Mouse (Mus musculus) midbrain, embryonic 12.5 days (tissue): Measurements from ENCODE around the gene Rabgap1l. TPM values are rescaled to one million over a fixed set of nuclear protein-coding genes. Genes with fewer than 3 reads are reported as not detected.

ENCODE experiments used
- ATAC-seq: fragments of 200-750 bp; cut with Nextera tagmentation; 2 replicates; pipeline ENCODE4 v1.8.0; 2017; ENCODE audit warnings: low read depth, moderate TSS enrichment, moderate library complexity; ENCODE audit not compliant: low FRiP score
- H3K27ac ChIP-seq: fragments of 300-500 bp; sonication (generic); replicated peaks from 2 replicates; pipeline ENCODE4 v1.5.1; 2016; ENCODE audit warnings: mild to moderate bottlenecking
- H3K27me3 ChIP-seq: fragments of 300-500 bp; sonication (generic); 2 replicates; pipeline ENCODE4 v1.6.1; 2016; ENCODE audit warnings: mild to moderate bottlenecking
- H3K36me3 ChIP-seq: fragments of 300-500 bp; sonication (generic); 2 replicates; pipeline ENCODE4 v1.6.1; 2016
- H3K4me1 ChIP-seq: fragments of 300-500 bp; sonication (generic); 2 replicates; pipeline ENCODE4 v1.6.1; 2016
- H3K4me2 ChIP-seq: fragments of 300-500 bp; sonication (generic); replicated peaks from 2 replicates; pipeline ENCODE4 v1.6.1; 2016; ENCODE audit warnings: mild to moderate bottlenecking, moderate library complexity
- H3K4me3 ChIP-seq: fragments of 300-500 bp; sonication (generic); 2 replicates; pipeline ENCODE4 v1.5.1; 2016; ENCODE audit warnings: mild to moderate bottlenecking
- H3K9ac ChIP-seq: fragments of 300-500 bp; sonication (generic); replicated peaks from 2 replicates; pipeline ENCODE4 v1.6.1; 2016; ENCODE audit warnings: mild to moderate bottlenecking, moderate library complexity
- H3K9me3 ChIP-seq: fragments of 300-500 bp; sonication (generic); 2 replicates; pipeline ENCODE4 v1.6.1; 2016; ENCODE audit warnings: mild to moderate bottlenecking
- WGBS: fragments of 180-500 bp; shearing (Covaris S2); methylation state at CpG from one replicate; pipeline ENCODE4 v1.1.7; 2016; 5-methylcytosine and 5-hydroxymethylcytosine counted together
- polyA plus RNA-seq: library from polyadenylated mRNA; unstranded; fragments of >200 nt; fragmentation: Nextera tagmentation; extraction: Ambion mirVana; gene quantifications from 2 replicates; pipeline ENCODE4 v1.2.1, GENCODE M21; 2016

Gene Rabgap1l
- polyA plus RNA-seq, 1 experiment from 2014 or later, result 21.2 TPM

GRCm38 (mm10) chr1:160253108-160253507 is 539.9 kb downstream of the Rabgap1l start:
- Histone ChIP-seq H3K4me1 (no peaks in the 10 kb centered on the region), H3K36me3 (no peaks in the 10 kb centered on the region), H3K9me3 (no peaks in the 10 kb centered on the region), H3K27me3 (no peaks in the 10 kb centered on the region), H3K4me2 (no peak overlapping the region), H3K4me3 (no peak overlapping the region), H3K27ac (no peak overlapping the region), H3K9ac (no peak overlapping the region)
- ATAC-seq, result no peak
- 88% methylated on average over 2 of the region's 2 CpGs for WGBS

GRCm38 (mm10) chr1:160251388-160252007 is 541.5 kb downstream of the Rabgap1l start:
- Histone ChIP-seq H3K9me3 (no peaks in the 10 kb centered on the region), H3K4me2 (no peak overlapping the region), H3K4me3 (no peak overlapping the region), H3K36me3 (no peaks in the 10 kb centered on the region), H3K27ac (no peak overlapping the region), H3K4me1 (no peaks in the 10 kb centered on the region), H3K27me3 (no peaks in the 10 kb centered on the region), H3K9ac (no peak overlapping the region)
- no peak for ATAC-seq
- WGBS, result 78% methylated on average over 5 of the region's 5 CpGs

DNA sequence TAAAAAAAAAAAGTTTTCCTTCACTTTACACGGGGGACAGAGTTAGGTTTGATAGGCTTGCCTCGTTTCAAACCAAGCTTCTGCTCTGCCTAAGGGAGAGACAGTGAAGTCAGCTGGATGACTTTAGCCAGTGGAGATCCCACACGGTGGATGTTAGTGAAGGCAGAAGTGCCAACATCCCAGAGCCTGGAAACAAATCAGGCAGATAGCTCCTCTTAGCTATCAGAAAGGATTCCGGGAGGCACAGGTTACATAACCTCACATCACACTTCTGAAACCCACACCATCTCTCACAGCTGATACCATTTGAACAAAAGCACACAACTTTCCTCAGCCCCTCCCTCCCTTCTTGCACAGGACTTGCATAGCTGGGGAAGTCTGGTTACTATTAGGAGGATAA is 542.2 kb downstream of the Rabgap1l start:
- ATAC-seq, result no peak
- H3K27ac ChIP-seq, result no peak overlapping the region
- H3K9me3 ChIP-seq, result no peaks in the 10 kb centered on the region
- H3K36me3 ChIP-seq, result no peaks in the 10 kb centered on the region
- 82% methylated on average over 4 of the region's 4 CpGs for WGBS
- H3K9ac ChIP-seq, result no peak overlapping the region
- H3K4me2 ChIP-seq, result no peak overlapping the region
- no peak overlapping the region for H3K4me3 ChIP-seq
- no peaks in the 10 kb centered on the region for H3K27me3 ChIP-seq
- no peaks in the 10 kb centered on the region for H3K4me1 ChIP-seq

DNA sequence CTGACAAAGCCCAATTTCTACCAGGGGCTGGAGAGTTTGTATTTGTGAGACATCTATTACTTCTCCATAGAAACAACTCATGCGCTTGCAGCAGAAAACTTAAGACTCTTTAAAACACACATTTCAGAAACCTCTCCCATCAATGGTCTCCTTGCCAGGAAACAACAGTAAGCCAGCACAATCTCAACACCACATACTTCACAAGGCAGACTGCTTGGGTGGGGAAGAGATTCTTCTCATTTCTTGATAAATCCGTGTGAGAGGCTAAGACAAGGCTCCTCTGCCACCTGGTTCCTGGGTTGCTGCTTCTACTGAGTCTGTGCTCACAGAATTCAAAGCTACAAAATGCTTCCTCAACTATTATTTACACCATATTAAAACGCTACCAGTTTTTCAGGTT is 543.2 kb downstream of the Rabgap1l start:
- no peak overlapping the region for H3K4me2 ChIP-seq
- 80% methylated on average over 3 of the region's 3 CpGs for WGBS
- no peaks in the 10 kb centered on the region for H3K4me1 ChIP-seq
- H3K9me3 ChIP-seq, result no peaks in the 10 kb centered on the region
- ATAC-seq, result no peak
- no peak overlapping the region for H3K27ac ChIP-seq
- H3K27me3 ChIP-seq, result no peaks in the 10 kb centered on the region
- H3K9ac ChIP-seq, result no peak overlapping the region
- H3K4me3 ChIP-seq, result no peak overlapping the region
- H3K36me3 ChIP-seq, result no peaks in the 10 kb centered on the region

GRCm38 (mm10) chr1:160247473-160247872 is 545.5 kb downstream of the Rabgap1l start:
- H3K4me1 ChIP-seq, result no peaks in the 10 kb centered on the region
- no peak overlapping the region for H3K4me3 ChIP-seq
- H3K4me2 ChIP-seq, result no peak overlapping the region
- H3K27me3 ChIP-seq, result no peaks in the 10 kb centered on the region
- H3K9me3 ChIP-seq, result no peaks in the 10 kb centered on the region
- ATAC-seq, result no peak
- H3K9ac ChIP-seq, result no peak overlapping the region
- no peaks in the 10 kb centered on the region for H3K36me3 ChIP-seq
- 94% methylated on average over 9 of the region's 9 CpGs for WGBS
- no peak overlapping the region for H3K27ac ChIP-seq

DNA sequence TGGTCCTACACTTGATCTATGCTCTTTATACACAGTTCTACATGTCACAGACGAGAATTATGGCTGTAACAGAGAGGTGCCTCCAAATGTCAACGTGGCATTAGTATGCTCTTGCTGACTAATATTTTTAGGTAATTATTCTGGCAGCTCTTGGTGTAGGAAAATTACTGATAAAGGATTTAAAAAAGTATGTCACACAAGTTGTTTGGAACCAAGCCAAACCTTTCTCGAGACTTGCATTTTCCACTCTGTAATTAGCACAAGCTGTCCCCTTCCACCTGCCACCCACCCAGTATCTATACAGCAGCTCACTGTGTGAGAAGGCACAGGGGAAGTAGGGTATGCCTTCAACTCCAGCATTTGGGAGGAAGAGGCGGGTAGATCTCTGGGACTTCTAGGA is 546.2 kb downstream of the Rabgap1l start:
- 81% methylated on average over 4 of the region's 4 CpGs for WGBS
- Histone ChIP-seq H3K27me3 (no peaks in the 10 kb centered on the region), H3K27ac (no peak overlapping the region), H3K9ac (no peak overlapping the region), H3K4me1 (no peaks in the 10 kb centered on the region), H3K4me2 (no peak overlapping the region), H3K9me3 (no peaks in the 10 kb centered on the region), H3K4me3 (no peak overlapping the region), H3K36me3 (no peaks in the 10 kb centered on the region)
- ATAC-seq, result no peak

DNA sequence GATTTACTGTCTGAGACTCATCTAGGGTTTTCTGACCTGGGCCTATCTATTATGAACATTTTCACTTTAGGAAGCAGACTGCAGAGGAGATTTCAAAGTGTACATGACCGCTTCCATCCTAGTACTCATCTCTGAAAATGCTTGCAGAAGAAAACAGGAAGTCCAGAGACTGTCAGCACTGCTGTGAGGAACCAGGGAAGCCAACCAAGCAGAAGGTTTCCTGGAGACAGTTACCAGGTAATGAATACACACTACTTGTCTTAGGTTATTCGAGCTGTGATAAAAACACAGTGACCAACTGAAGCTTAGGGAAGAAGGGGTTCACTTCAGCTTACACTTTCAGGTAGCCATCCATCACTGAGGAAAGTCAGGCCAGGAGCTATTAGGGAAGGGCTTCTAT is 547.1 kb downstream of the Rabgap1l start:
- no peaks in the 10 kb centered on the region for H3K36me3 ChIP-seq
- no peaks in the 10 kb centered on the region for H3K4me1 ChIP-seq
- no peak for ATAC-seq
- H3K27ac ChIP-seq, result no peak overlapping the region
- H3K4me2 ChIP-seq, result no peak overlapping the region
- H3K9me3 ChIP-seq, result no peaks in the 10 kb centered on the region
- WGBS, result 83% methylated on average over 2 of the region's 2 CpGs
- no peaks in the 10 kb centered on the region for H3K27me3 ChIP-seq
- H3K4me3 ChIP-seq, result no peak overlapping the region
- H3K9ac ChIP-seq, result no peak overlapping the region

DNA sequence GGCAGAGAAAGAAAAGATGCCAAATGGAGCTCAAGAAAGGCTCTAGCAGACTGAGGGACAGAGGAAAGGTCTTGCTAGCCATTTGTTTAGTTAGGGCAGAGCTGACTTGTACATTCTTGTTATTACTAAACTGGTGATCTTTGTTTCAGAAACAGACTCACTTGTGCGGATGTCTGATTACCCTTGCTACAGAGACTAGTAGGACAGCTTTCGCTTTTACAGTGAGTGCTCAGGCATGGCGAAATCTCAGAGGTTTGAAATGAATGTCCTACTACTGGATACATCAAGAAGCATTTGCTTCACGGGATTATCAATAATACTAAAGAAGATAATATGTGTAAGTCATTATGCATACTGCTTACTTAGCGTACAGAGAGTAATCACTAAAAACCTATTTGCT is 548.3 kb downstream of the Rabgap1l start:
- Histone ChIP-seq H3K9ac (no peak overlapping the region), H3K27me3 (no peaks in the 10 kb centered on the region), H3K4me3 (no peak overlapping the region), H3K4me1 (no peaks in the 10 kb centered on the region), H3K27ac (no peak overlapping the region), H3K9me3 (no peaks in the 10 kb centered on the region; the same call in 1 of the 2 replicates), H3K4me2 (no peak overlapping the region), H3K36me3 (no peaks in the 10 kb centered on the region)
- WGBS, result 92% methylated on average over 5 of the region's 5 CpGs
- no peak for ATAC-seq

DNA sequence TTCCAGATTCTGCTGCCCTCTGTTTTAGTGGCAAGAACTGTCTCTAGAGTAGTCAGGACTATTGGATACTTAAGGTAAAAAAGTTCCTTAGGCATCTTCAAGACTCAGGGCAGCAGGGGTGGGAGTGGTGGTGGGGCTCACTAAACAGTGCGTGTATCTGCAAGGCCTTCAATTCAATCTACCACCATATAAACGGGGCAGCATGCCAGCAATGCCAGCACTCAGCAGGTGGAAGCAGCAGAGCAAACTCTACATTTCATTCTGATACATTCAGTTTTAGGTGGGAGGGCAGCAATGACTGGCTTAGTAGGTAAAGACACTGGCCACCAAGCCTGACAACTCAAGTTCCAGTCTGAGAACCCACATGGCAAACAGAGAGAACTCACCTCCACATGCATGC is 552.9 kb downstream of the Rabgap1l start:
- H3K4me1 ChIP-seq, result no peaks in the 10 kb centered on the region
- H3K9ac ChIP-seq, result no peak overlapping the region
- WGBS, result 93% methylated on average over 2 of the region's 2 CpGs
- no peaks in the 10 kb centered on the region; the same call in 1 of the 2 replicates for H3K9me3 ChIP-seq
- ATAC-seq, result no peak
- no peak overlapping the region for H3K27ac ChIP-seq
- H3K4me3 ChIP-seq, result no peak overlapping the region
- H3K4me2 ChIP-seq, result no peak overlapping the region
- no peaks in the 10 kb centered on the region for H3K27me3 ChIP-seq
- H3K36me3 ChIP-seq, result no peaks in the 10 kb centered on the region

DNA sequence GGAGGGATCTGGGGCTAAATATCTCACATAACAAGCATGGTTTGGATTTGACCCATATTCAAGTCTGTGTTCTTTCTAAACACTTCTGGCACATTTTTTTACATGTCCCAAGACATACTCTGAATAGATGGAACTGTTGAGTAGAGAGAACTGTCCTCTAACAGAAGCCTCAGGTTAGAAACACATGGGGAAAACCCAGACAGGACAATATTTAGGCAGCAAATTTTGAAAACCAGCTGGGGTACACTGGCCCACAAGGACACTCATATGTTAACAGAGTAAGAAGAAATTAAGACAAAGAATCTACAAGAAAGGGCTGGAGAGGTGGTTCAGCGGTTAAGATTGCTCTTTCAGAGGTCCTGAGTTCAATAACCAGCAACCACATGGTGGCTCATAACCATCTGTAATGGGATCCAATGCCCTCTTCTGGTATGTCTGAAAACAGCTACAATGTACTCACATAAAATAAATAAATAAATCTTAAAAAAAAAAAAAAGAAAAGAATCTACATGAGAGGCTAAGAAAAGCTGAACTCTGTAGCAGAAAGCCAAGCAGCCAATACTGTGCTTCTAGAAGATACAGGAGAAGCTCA is 554.1 kb downstream of the Rabgap1l start:
- Histone ChIP-seq H3K27ac (no peak overlapping the region), H3K9me3 (no peaks in the 10 kb centered on the region; the same call in 1 of the 2 replicates), H3K4me3 (no peak overlapping the region), H3K9ac (no peak overlapping the region), H3K36me3 (no peaks in the 10 kb centered on the region), H3K4me2 (no peak overlapping the region), H3K4me1 (no peaks in the 10 kb centered on the region), H3K27me3 (no peaks in the 10 kb centered on the region)
- 92% methylated on average over 1 of the region's 1 CpGs for WGBS
- no peak for ATAC-seq

- Histone ChIP-seq H3K4me1 (no peaks in the 10 kb centered on the region), H3K9me3 (no peaks in the 10 kb centered on the region; the same call in 1 of the 2 replicates), H3K36me3 (no peaks in the 10 kb centered on the region), H3K9ac (no peak overlapping the region), H3K27me3 (no peaks in the 10 kb centered on the region), H3K4me2 (no peak overlapping the region), H3K4me3 (no peak overlapping the region), H3K27ac (no peak overlapping the region)
- WGBS, result 92% methylated on average over 2 of the region's 2 CpGs
- no peak for ATAC-seq
Observed at GRCm38 (mm10) chr1:160237981-160238380, 555.0 kb downstream of the Rabgap1l start.

- no peak overlapping the region for H3K27ac ChIP-seq
- no peak overlapping the region for H3K9ac ChIP-seq
Observed at GRCm38 (mm10) chr1:160233921-160234320, 559.1 kb downstream of the Rabgap1l start.

DNA sequence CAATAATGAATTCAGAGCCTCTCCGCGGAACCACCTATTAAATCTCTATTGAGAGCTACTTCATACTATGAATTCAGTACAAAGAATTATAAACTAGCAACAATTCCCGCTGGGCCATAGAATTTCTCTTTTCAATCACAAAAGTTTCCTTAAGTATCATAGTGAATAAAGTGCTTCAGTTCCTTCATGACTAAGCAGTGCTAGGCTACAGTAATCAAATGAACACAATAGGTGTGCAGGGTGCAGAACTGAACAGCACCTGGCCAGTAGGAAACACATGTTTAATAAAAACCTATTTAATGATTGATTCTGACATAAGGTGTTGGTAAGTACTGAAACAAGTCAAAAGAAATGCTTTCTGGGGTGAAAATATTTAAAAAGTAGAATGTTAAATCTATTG is 560.9 kb downstream of the Rabgap1l start:
- 51% methylated on average over 3 of the region's 3 CpGs for WGBS
- no peak for ATAC-seq
- Histone ChIP-seq H3K9ac (no peak overlapping the region), H3K27ac (no peak overlapping the region), H3K36me3 (no peaks in the 10 kb centered on the region), H3K4me2 (no peak overlapping the region), H3K9me3 (no peaks in the 10 kb centered on the region), H3K4me3 (no peak overlapping the region), H3K4me1 (peaks cover 6% of the 10 kb centered on the region; the same call in 1 of the 2 replicates), H3K27me3 (no peaks in the 10 kb centered on the region)

More at GRCm38 (mm10) chr1:160233921-160234320, 559.1 kb downstream of the Rabgap1l start:
- no peaks in the 10 kb centered on the region for H3K27me3 ChIP-seq
- no peak for ATAC-seq
- no peaks in the 10 kb centered on the region for H3K36me3 ChIP-seq
- H3K4me3 ChIP-seq, result no peak overlapping the region
- H3K4me1 ChIP-seq, result peaks cover 6% of the 10 kb centered on the region; the same call in 1 of the 2 replicates
- no peak overlapping the region for H3K4me2 ChIP-seq
- no peaks in the 10 kb centered on the region for H3K9me3 ChIP-seq
